Mouse (Mus musculus) spleen, postnatal 4 days (tissue): ENCODE results near the gene Kifc3.
"Not testable (repeated sequence)": the region's sequence is repeated elsewhere in the genome, so short reads cannot be mapped to it uniquely, and the experiment has no call there.

ENCODE experiments used
- DNase-seq, 2 experiments: peaks; one replicate each; pipeline ENCODE4 v3.0.0; 2022; ENCODE audit warnings: low spot score in 2 of 2

Gene Kifc3

DNA sequence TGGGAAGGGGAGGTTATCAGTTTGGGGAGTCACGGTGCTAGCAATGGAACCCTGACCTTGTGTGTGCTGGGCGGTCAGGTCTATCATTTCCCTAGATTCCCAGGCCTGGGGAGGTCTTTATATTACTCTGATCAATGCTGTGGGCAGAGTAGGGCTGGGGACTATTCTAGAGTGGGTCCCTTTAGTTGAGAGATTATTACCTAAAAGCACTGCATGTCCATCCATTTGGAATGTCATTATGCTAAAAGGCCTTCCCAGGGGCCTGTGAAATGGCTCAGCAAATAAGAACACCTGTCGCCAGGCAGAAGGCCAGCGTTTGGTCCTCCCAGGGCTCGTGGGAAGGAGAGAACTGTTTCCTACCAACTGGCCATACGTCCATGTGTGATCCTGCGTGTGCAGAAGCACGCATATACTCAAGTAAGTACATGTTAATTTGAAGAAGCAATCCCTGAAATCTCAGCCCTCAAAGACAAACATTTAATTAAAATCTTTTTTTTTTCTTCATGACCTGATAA is 499 bp downstream of the Kifc3 start:
- DNase-seq = no peak

- DNase-seq = no peak
Measured at GRCm38 (mm10) chr8:95201491-95201890, 1.1 kb downstream of the Kifc3 start.

GRCm38 (mm10) chr8:95200001-95200405 is 2.6 kb downstream of the Kifc3 start:
- DNase-seq = no peak

- DNase-seq = no peak
Measured at GRCm38 (mm10) chr8:95195728-95196127, 6.9 kb downstream of the Kifc3 start.

DNA sequence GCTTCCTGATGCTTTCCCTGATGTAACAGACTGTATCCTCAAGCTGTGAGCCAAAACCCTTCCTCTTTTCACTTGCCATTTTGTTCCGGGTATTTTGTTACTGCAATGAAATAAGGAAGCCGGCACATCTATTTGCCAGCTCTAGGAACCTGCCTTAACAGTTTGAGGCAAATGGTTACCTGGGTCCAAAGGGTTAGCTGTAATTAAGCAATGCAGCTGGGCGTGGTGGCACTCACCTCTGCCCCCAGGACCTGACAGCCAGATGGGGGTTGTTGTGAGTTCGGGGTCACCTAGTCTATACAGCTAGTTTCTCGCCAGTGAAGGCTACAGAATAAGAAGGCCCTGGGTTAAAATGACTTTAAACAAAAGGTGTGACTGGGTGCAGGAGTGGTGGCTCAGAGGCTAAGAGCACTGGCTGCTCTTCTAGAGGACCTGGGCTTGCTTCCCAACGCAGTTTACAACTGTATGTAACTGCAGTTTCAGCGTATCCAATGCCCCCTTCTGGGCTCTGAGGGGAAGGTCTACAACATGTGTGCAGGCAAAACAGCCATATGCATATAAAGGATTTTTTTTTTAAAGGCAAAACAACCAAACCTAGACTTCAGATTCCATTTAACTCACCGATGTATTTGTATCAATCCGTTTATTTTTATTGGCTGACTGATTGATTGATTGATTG is 11.0 kb downstream of the Kifc3 start:
- DNase-seq = no peak

DNA sequence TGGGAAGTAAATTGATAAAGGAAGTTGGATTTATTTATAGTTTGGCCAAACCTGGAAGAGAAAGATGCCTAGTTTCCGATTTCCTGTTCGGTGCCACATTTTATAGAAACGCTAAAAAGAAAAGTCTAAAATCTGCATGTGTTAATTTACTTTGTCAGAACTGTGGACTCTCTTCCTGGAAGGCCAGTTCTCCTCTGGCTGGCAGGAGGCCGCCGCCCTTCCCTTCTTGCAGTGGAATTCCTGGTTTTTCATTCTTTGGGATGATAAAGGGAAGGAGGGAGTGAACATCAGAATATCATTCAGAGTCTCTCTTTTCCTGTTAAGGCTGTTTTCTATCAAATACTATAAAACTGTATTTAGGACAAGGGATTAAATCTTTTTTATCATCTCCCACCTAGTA is 15.0 kb downstream of the Kifc3 start:
- no peak for DNase-seq

DNA sequence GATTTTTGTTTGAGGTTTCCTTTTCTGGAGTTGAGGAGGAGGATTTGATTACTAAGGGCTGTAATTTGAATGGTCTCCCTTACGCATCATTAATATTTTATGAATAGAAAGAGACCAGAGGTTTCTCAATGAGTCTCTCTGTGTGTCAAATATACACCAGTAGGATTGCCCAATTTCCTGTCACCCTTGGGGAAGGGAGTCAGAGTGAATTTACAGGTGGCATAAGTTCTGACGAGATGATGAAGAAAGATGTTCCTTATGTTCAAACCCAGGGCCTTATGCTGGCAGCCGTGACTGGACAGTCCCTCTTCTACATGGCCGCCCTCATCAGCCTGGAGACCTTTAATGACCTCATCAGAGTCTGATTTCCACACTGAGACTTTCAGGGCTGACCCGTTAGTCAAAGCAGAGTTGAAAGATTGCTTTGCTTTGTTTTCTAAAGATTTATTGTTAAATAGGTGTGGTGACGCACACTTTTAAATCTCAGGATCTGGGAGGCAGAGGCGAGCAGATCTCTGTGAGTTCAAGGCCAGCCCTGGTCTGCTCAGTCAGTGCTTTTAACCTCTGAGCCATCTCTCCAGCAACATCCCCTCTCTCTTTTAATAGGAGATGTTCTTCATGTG is 16.6 kb downstream of the Kifc3 start:
- DNase-seq = no peak

DNA sequence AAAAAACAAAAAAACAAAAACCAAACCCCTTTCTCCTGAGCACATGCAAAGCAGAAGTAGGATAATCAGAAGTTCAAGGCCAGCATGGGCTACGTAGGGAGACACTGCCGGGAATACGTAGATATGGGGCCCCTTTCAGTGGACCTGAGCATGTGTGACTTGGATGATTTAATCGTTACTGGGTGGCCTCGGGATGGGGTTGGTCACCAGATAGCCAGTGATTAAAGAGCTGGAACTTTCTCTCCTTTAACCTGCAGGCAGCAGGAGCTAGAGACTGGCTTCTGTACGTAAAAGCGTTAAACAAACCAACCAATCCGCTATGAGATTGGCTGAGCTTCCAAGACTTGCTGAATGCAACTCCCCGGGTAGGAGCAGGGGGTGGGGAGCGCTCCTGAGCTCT is 17.5 kb downstream of the Kifc3 start:
- DNase-seq = no peak

GRCm38 (mm10) chr8:95184171-95184570 is 18.4 kb downstream of the Kifc3 start:
- DNase-seq = no peak

DNA sequence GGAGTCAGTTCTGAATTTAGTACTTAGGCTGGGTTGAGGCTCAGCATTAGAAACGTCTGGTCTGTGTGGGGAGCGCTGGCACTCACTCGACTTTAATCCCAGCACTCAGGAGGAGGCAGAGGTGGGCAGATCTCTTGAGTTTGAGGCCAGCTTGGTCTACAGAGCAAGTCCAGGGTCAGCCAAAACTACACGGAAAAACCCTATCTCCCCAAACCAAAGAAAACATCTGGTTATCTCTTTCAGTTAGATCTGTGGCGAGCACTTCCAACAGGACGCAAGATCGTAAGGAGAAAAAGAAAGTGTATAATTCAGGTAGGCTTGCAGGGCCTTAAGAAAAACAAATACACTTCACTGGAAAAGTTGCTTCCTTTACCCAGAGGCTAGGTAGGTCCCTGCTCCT is 20.8 kb downstream of the Kifc3 start:
- DNase-seq = no peak

GRCm38 (mm10) chr8:95178191-95178590 is 24.4 kb downstream of the Kifc3 start:
- no peak for DNase-seq

DNA sequence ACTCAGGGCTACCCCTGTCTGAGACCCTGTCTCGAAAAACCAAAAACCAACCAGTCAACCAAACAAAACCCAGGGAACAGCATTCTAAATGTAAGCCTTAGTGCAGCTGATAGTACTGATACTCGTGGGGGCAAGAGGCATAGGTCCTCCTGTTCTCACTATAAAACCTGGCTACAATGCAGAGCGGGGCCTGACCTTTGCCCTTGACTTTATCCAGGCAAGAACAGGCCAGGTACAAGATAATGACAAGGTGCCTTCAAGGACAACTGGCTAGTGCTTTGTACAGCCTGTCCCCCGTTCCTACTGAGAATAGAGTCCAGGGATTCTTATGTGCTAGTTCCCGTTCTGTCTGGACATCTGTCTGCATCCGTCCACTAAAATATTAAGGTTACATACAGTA is 25.6 kb downstream of the Kifc3 start:
- no peak for DNase-seq

DNA sequence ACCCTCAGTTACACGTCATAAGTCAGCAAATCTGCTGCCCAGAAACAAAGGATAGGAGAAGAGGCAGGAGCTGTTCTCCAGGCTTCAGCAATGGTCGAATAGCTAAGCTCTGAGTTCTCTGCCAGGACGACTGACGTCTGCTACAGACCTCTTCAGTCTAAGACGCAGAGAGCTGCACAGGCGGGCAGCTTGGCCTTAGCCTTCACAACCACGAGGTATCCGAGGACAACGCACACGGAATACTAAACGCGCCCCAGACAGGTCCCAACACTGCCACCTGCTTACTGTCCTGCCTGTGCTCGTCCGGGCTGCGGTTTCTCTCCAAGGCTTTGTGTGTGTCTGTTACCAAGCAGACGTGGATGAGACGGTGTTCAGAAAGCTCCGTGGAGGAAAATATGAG is 26.8 kb downstream of the Kifc3 start:
- DNase-seq = no peak

- DNase-seq = no peak
Measured at GRCm38 (mm10) chr8:95175306-95175705, 27.3 kb downstream of the Kifc3 start.

GRCm38 (mm10) chr8:95172433-95172832 is 30.2 kb downstream of the Kifc3 start:
- no peak for DNase-seq

- DNase-seq = no peak
Measured at GRCm38 (mm10) chr8:95167726-95168125, 34.9 kb downstream of the Kifc3 start.

DNA sequence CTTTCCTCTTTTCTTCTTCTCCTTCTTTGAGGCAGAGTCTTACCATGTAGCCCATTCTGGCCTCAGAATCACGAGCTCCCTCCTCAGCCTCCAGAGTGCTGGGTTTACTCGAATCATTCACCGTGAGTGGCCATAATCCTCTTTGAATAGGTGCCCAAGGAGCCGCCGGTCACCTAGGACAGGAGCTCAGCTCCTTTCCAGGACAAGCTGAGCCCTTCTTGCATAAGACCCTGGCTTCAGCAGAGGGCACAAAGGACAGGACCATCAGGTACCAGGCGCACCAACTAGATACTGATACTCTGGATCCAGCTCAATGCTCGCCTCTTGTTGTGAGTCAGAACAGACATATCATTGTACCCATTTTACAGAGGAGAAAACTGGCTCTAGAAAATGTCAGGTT is 36.2 kb downstream of the Kifc3 start:
- no peak for DNase-seq

DNA sequence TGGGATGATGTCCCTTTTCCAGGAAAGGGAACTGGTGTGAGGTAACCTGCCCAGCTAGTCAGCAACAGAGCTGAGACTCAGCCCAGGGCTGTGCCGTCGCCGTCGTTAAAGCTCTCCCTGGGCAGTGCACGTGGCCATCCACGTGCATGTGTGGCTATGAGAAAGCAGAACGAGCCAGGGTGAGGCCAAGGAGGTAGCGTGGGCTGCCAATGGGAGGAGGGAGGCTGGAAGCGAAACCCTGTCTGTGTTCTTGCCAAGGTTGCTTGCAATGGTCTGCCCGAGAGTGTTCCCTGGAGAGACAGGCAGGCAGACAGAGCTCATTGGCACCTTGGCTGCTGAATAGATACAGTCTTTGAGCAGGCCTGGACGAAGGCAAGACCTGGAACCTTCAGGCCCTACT is 36.7 kb downstream of the Kifc3 start:
- peak in 1 of 2 experiments; percentile 51 for DNase-seq

DNA sequence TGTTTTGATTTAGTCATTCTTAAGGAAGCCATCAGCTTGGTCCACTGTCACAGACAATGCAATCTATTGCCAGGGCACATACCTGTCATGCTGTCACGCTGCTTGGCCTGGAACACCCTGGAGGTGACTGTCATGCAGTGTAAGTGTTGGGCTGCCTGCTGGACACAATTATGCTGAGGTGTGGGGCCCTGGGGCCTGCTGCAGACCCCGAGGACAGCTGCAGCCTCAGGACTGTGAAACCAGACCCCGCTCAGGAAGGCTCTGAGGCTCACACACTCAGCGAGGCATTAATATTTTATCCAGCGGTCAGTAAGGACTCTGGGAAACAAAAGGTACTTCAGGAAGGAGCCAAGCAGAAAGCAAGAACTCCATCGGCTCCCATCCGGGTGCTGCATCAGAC is 38.1 kb downstream of the Kifc3 start:
- peak in 1 of 2 experiments; percentile 54 for DNase-seq

DNA sequence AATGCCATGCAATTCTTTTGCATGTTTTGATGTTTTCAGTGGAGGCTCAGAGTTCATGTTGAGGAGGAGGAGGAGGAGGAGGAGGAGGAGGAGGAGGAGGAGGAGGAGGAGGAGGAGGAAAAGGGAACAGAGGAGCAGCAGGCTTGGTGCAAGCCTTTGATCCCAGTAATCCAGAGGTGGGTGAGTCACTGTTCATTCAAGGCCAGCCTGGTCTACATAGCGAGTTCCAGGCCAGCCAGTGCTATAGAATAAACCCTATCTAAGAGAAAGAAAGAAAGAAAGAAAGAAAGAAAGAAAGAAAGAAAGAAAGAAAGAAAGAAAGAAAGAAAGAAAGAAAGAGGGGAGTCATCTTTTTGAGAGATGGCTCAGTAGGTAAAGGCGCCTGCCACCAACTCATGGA is 38.6 kb downstream of the Kifc3 start:
- DNase-seq = not testable (repeated sequence)

DNA sequence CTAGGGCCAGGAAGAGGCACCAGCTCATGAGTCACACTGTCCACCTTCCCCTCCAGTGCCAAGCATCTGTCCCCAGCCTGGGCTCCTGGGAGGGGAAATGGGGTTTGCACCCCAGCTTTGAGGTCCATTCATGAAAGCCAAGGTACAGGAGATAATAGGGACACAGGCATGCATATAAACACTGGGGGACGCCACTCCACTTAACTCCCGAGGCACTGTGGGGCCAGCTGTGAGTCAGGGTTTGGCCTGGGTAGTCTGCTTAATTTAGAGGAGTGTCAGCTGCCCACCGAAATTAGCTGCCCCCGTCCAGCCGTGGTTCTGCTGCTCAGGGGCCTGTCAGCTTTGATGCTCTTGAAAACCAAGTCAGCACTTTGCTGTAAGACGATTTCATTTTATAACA is 39.8 kb downstream of the Kifc3 start:
- no peak for DNase-seq

GRCm38 (mm10) chr8:95159344-95159743 is 43.3 kb downstream of the Kifc3 start:
- no peak for DNase-seq

GRCm38 (mm10) chr8:95158654-95159053 is 44.0 kb downstream of the Kifc3 start:
- no peak for DNase-seq

- no peak for DNase-seq
Measured at GRCm38 (mm10) chr8:95157145-95157544, 45.5 kb downstream of the Kifc3 start.
